Mouse (Mus musculus) brain, embryonic 18.5 days (tissue): ENCODE data around the gene Cnot10.

Source experiments
- DNase-seq: peaks from one replicate; pipeline ENCODE4 v3.0.0-alpha.2; 2012; ENCODE audit warnings: low read depth, low spot score

Gene Cnot10

GRCm38 (mm10) chr9:114584183-114585016, 55.6 kb downstream of the Cnot10 start:
- DNase-seq: no peak

GRCm38 (mm10) chr9:114583812-114584182, 56.2 kb downstream of the Cnot10 start:
- DNase-seq: no peak

GRCm38 (mm10) chr9:114578646-114579045, 61.3 kb downstream of the Cnot10 start:
- no peak for DNase-seq

- DNase-seq: no peak
These were observed 64.0 kb downstream of the Cnot10 start for GRCm38 (mm10) chr9:114576001-114576400.

- DNase-seq: no peak
These were observed 66.5 kb downstream of the Cnot10 start for GRCm38 (mm10) chr9:114573528-114573927.

GRCm38 (mm10) chr9:114568682-114569474, 71.1 kb downstream of the Cnot10 start:
- DNase-seq: no peak

GRCm38 (mm10) chr9:114564667-114565066, 75.3 kb downstream of the Cnot10 start:
- DNase-seq: no peak

GRCm38 (mm10) chr9:114563761-114564606, 76.0 kb downstream of the Cnot10 start, which contains the start of gene Trim71:
Gene Trim71, minus strand, starts transcription at chr9:114564369.
- DNase-seq: no peak

- no peak for DNase-seq
These were observed 76.8 kb downstream of the Cnot10 start for GRCm38 (mm10) chr9:114562919-114563751.

DNA sequence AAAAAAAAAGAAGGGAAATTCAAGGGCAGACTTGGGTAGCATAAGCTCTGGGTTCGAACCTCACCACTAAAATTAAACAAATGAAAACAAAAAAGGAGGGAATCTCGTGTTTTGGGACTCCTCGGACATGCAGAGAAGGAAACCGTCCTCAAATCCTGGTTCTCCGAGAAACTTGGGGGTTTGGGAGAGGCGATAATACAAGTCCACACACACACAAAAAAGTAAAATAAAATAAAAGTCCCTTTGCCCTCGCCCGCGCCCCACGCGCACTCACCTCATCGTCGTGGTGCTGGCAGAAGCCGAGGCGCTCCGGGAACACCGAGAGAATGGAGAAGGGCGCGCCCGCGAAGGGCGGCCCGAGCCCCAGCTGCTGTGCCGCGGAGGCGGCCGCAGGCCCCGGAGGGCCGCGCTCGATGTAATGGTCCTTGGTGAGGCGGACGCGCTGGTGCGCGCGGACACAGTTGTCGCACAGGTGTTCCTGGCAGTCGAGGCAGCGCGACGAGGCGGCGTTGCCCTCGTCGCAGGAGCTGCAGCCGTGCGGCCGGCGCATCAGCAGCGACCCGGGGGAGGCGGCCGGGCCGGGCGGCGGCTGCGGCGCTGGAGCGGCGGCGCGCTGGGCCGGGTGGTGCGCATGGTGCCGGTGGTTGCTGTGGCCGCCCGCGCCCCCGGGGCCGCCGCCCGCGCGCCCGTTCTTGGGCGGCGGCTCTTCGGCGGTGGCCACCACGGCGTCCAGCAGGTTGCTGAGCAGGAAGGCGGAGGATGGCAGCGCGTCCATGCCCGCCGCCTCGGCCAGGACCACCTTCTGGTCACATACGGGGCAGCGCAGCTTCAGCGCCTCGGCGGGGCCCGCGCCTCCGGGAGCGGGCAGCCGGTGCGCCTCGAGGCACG, 77.7 kb downstream of the Cnot10 start:
- no peak for DNase-seq

- DNase-seq: no peak
These were observed 78.4 kb downstream of the Cnot10 start for GRCm38 (mm10) chr9:114561671-114561971.

- DNase-seq: no peak
These were observed 79.0 kb downstream of the Cnot10 start for GRCm38 (mm10) chr9:114560771-114561670.

DNA sequence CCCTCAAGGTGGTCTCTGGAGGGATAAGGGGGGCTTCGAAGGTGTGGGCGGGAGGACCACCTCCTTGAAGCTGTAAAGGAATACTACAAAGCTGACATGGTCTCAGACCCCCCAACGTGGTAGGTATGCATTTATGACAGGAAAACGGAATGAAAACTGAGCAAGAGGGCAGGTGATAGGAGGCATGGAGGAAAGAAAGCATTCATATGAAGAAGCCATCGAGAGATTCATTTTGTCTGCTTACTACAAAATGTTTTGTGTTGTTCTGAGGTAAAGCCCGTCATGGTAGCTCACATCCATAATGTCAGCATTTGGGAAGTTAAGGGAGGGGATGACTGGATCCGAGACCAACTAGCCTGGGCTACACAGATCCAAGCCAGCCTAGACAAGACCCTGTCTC, 79.8 kb downstream of the Cnot10 start:
- no peak for DNase-seq

DNA sequence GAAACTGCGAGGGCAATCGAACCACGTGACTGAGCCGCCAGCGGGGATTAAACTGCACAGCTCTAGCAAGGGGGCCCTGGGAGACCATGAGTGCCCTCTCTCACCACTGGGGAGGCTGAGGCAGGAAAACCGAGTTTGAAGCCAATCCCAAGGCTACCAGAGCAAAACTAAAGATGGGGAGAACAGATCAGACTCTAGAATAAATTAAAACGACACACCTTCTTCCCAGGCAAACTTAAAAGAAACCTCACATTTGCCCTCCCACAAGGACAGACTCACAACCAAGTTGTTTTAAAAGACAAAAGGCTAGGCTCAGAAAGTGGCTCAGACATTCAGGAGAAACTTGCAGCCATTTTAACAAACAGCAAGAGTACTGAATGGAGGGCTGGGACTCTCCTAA, 82.9 kb downstream of the Cnot10 start:
- no peak for DNase-seq

GRCm38 (mm10) chr9:114556276-114556855, 83.6 kb downstream of the Cnot10 start:
- no peak for DNase-seq

DNA sequence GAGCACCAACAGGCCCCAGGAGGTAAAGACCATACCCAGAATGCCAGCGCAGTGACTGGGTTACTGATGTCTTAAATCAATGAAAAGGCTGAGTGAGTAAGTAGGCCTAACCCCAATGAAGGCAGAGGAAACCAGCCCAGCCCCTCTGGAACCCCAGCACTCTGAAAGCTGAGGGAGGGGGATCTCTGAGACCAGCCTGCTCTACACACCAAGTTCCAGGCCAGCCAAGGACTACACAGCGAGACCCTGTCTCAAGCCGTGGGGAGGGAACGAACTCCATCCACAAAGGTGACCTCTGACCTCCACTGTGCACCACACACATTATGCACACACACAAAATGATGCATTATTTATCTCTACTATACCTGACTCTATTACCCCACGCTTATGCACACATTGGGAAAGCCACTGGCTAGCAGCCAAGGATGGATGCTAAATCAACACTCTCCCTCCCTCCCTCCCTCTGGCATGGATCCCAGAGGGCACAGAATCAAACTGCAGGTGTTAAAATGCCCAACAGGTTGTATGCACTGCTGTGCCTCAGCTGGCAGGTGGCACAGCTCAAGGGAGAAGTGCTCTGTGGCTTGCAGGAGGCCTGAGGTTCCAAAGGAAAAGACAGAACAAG, 85.5 kb downstream of the Cnot10 start:
- no peak for DNase-seq

DNA sequence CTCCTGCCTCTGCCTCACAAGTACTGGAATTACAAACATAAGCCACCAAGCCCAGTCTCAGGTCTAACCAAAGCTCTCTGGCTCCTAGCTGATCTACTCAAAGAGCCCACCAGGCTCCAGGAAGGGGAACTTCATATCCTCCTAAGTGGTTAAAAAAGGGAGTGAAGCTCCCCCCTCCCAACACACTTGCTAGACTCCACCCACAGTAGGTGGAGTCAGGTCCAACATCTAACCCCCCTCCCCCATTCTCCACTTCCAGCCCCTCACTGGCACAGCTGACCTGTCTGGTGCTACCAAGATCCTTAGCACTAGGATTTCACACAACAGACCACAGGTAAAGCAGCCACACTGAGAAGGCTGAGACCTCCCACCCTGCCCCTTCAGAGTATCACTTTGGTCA, 86.2 kb downstream of the Cnot10 start:
- no peak for DNase-seq

- DNase-seq: no peak
These were observed 90.0 kb downstream of the Cnot10 start for GRCm38 (mm10) chr9:114550033-114550432.
